Mouse (Mus musculus) G1E (cell line): ENCODE results near the gene Il19.

Source experiments
- CTCF ChIP-seq: IDR thresholded peaks from 2 replicates; pipeline ENCODE4 v1.5.1; 2012; ENCODE audit warnings: low read depth, low read length, inconsistent platforms, mixed read lengths
- GATA1 ChIP-seq: IDR thresholded peaks from 2 replicates; pipeline ENCODE4 v1.6.1; 2012; ENCODE audit warnings: borderline replicate concordance, low read length, inconsistent platforms, mixed read lengths
- GATA2 ChIP-seq: IDR thresholded peaks from 2 replicates; pipeline ENCODE4 v1.6.1; 2012; ENCODE audit warnings: low read depth, low read length, inconsistent platforms, borderline replicate concordance
- POLR2AphosphoS5 ChIP-seq: IDR thresholded peaks from 2 replicates; pipeline ENCODE4 v1.6.1; 2012; ENCODE audit warnings: low read depth, low read length, inconsistent platforms; ENCODE audit not compliant: insufficient replicate concordance

DNA sequence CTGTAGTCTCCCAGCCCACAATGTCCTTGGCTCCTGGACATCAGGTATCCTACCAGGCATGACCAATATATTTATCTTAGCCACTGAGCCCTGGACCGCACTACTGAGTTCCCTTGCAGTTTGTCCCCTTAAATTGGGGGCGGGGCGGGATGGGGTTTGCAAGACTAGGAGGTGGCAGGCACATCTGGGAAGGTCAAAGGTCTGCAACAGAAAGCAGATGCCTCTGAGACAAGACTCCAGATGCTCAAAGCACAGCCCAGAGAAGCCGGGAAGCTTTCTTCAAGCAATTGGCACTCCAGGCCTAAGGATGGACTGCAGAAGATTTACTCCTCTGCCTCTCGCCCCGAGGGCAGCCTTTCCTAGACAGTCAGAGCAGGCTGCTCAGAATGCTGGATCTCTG is 3.6 kb downstream of the Il19 start:
- no peak for TF ChIP-seq GATA1
- TF ChIP-seq CTCF: no peak
- TF ChIP-seq GATA2: no peak
- no peak for TF ChIP-seq POLR2AphosphoS5
